Mouse (Mus musculus) ES-E14 (cell line): ENCODE measurements around the gene Dand5.

ENCODE experiments used
- CHD2 ChIP-seq: IDR thresholded peaks from 2 replicates; pipeline ENCODE4 v1.6.1; 2014; ENCODE audit warnings: mild to moderate bottlenecking, low read depth, low read length, inconsistent platforms
- HCFC1 ChIP-seq: IDR thresholded peaks from 2 replicates; pipeline ENCODE4 v1.6.1; 2012; ENCODE audit warnings: low read length, inconsistent platforms, borderline replicate concordance; ENCODE audit not compliant: insufficient read depth
- MAFK ChIP-seq: IDR thresholded peaks from 2 replicates; pipeline ENCODE4 v1.6.1; 2014; ENCODE audit warnings: mild to moderate bottlenecking, low read depth, low read length, inconsistent platforms; ENCODE audit not compliant: insufficient read depth
- ZC3H11A ChIP-seq: IDR thresholded peaks from 2 replicates; pipeline ENCODE4 v1.6.1; 2012; ENCODE audit warnings: low read depth, mild to moderate bottlenecking, inconsistent platforms, low read length, borderline replicate concordance
- ZNF384 ChIP-seq: IDR thresholded peaks from 2 replicates; pipeline ENCODE4 v1.6.1; 2012; ENCODE audit warnings: low read depth, low read length, inconsistent platforms

- TF ChIP-seq ZC3H11A (no peak), MAFK (no peak), CHD2 (no peak), HCFC1 (no peak), ZNF384 (no peak)
Measured at GRCm38 (mm10) chr8:84838513-84838912, 15.9 kb upstream of the Dand5 start.
